Mouse (Mus musculus): ENCODE data around the gene Ccdc149. TPM values are rescaled to one million over a fixed set of nuclear protein-coding genes. Genes with fewer than 3 reads are reported as not detected.

The Ccdc149 gene
- total RNA-seq, 2 experiments from 2014 or later = 40.4 to 44.9 TPM

- DNase-seq (ENCODE audit: low spot score in 2 of 2) = no peak
Observed at GRCm38 (mm10) chr5:52332120-52332519, 139.2 kb downstream of the Ccdc149 start.

Other genes starting within 250 kb of the Ccdc149 start
- gene Sod3, start 107.7 kb downstream of the Ccdc149 start, total RNA-seq (2021) = 1 to 10 TPM; 6.2 to 7.3 TPM
- gene Lgi2, start 94.9 kb upstream of the Ccdc149 start, total RNA-seq (2021) = 10 to 100 TPM; 30.8 to 32.0 TPM
- gene Sepsecs, start 198.2 kb upstream of the Ccdc149 start, total RNA-seq (2021) = 10 to 100 TPM; 10.6 to 11.5 TPM

Data from layer of hippocampus, postnatal 14 days (tissue).